Mouse (Mus musculus): Measurements from ENCODE around the gene Ciz1.

The Ciz1 gene

DNA sequence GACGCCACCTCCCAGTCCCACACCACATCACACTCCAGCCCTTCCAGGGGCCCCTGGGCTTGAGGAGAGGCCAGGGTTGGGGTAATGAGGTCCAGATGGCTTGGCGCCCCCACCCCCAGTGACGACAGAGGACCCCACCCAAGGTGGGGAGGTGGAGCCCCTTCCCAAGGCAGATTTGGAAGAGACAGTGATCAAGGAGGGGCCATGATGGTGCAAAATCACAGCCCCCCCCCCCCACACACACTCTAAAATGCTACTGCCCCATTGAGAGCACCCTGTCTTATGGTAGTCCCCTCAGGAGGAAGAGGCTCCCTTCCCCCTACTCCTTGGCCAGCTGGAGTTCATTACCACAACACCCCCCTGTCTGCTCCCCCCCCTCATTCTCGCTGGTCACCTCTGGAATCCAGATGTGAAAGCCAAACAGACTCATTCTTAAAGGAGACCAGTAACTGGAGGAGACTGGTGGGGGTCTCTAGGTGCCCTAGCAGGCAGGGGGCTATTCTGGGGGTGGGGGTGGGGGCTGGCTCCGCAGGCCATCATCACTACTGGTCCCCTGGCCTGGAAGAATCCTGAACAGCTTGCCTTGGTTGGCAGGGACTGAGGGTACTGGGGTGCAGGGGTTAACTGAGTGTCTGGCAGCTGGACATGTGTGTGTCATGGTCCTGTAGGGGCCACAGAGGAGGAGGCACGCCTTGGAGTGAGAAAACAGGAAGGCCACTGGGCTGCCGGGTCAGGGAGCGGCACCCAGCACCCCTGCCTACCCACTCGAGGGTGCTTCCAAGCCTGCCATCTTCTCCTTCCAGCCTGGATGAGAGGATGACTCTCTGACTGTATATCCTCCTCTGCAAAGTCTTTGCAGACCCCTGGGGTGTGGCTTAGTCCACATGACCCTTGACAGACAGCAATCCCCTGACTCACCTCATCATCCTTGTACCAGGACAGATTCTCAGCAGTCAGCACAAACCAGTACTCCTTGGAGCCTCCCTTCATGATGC, 32.2 kb upstream of the Ciz1 start:
- DNase-seq (ENCODE audit: low spot score in 2 of 2): no peak

- no peak for DNase-seq (ENCODE audit: low spot score in 2 of 2)
These were observed 31.4 kb upstream of the Ciz1 start for GRCm38 (mm10) chr2:32320721-32321120.

GRCm38 (mm10) chr2:32321591-32322298, 30.4 kb upstream of the Ciz1 start:
- DNase-seq (ENCODE audit: low spot score in 2 of 2): no peak

- DNase-seq (ENCODE audit: low spot score in 2 of 2): peak; percentile 72 to 80
These were observed 29.1 kb upstream of the Ciz1 start for GRCm38 (mm10) chr2:32322754-32323741.

GRCm38 (mm10) chr2:32324322-32324721, 27.8 kb upstream of the Ciz1 start:
- no peak for DNase-seq (ENCODE audit: low spot score in 2 of 2)

GRCm38 (mm10) chr2:32325342-32325741, 26.8 kb upstream of the Ciz1 start:
- no peak for DNase-seq (ENCODE audit: low spot score in 2 of 2)

- DNase-seq (ENCODE audit: low spot score in 2 of 2): no peak
These were observed 24.9 kb upstream of the Ciz1 start for GRCm38 (mm10) chr2:32327200-32327599.

DNA sequence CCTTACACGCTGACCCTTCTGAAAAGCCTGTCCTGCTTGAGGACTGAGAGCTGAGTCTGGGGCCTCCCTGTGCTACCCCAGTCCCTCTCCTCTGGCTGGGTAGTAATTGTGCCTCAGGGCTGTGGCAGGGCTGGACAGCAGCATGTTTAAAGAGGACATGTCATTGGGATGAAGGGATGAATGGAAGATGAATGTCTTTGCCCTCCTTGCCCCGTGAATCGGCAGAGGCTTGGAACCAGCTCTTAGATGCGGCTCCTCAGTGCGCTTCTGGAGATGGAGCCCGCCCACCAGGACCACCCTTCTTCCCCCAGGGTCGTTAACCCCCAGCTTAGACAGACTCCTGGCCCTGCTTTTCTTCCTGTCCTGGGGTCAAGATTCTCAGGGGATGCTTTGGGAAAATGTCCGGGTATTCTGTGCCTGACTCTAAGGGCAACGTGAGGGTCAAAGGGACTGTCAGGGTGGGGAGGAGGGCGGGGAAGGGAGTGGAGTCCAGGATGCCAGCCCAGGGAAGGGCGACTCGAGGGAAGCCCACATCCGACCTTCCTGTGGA, 23.1 kb upstream of the Ciz1 start:
- no peak for DNase-seq (ENCODE audit: low spot score in 2 of 2)

DNA sequence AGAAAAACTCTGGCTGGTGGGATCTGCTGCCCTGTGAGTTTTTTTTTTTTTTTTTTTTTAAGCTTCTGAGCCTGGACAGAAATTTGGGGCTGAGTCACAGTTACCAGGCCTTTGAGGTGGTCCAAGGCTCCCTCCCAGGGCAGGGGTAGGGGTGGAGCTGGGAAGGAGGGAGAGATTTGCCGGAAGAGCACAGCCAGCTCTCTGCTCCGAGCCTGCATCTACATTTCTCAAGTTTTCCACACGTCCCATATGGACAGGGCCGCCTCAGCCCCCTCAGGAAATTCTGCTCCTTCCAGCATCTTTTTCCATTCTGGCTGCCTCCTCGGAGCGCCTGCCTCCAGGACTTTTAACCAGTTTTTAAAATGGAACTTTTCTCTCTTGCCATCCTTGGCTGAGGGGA, 22.6 kb upstream of the Ciz1 start:
- peak in 1 of 2 experiments; percentile 39 for DNase-seq (ENCODE audit: low spot score in 2 of 2)

DNA sequence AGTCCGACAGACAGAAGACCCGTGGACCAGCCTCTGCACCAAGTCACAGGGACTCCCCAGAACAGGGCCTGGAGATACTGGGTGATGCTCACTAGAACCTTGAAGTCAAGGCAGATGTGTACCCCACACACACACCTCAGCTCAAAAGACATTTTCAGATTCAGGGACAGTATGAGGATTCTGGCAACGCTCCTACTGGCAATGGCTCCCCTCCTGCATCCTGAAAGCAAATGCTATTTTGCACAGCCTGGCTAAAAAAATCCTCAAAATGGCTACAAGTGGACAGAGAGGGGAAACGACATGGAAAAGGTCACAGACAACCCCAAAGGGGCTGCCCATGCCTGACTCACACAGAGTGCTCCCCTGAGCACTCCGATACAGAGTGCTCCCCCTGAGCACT, 20.0 kb upstream of the Ciz1 start:
- DNase-seq (ENCODE audit: low spot score in 2 of 2): peak in 1 of 2 experiments; percentile 28

- no peak for DNase-seq (ENCODE audit: low spot score in 2 of 2)
These were observed 16.2 kb upstream of the Ciz1 start for GRCm38 (mm10) chr2:32335888-32336287.

GRCm38 (mm10) chr2:32339912-32340642, 12.1 kb upstream of the Ciz1 start:
- DNase-seq (ENCODE audit: low spot score in 2 of 2): no peak

- no peak for DNase-seq (ENCODE audit: low spot score in 2 of 2)
These were observed 11.1 kb upstream of the Ciz1 start for GRCm38 (mm10) chr2:32340836-32341633.

DNA sequence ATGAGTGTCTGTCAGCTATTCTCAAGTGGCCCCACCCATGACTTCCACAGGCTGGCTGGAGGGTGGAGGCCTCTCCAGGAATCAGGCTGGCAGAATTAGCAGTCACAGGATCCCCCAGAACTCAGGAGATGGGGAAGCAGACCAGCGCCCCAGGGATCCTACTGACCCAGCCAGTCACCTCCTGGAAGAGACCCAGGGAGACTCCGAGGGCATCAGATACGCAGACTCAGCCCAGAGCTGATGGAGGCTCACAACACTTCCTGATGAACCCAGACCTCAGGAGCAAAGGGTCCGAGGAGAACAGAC, 10.5 kb upstream of the Ciz1 start:
- no peak for DNase-seq (ENCODE audit: low spot score in 2 of 2)

- DNase-seq (ENCODE audit: low spot score in 2 of 2): no peak
These were observed 10.1 kb upstream of the Ciz1 start for GRCm38 (mm10) chr2:32342039-32342438.

DNA sequence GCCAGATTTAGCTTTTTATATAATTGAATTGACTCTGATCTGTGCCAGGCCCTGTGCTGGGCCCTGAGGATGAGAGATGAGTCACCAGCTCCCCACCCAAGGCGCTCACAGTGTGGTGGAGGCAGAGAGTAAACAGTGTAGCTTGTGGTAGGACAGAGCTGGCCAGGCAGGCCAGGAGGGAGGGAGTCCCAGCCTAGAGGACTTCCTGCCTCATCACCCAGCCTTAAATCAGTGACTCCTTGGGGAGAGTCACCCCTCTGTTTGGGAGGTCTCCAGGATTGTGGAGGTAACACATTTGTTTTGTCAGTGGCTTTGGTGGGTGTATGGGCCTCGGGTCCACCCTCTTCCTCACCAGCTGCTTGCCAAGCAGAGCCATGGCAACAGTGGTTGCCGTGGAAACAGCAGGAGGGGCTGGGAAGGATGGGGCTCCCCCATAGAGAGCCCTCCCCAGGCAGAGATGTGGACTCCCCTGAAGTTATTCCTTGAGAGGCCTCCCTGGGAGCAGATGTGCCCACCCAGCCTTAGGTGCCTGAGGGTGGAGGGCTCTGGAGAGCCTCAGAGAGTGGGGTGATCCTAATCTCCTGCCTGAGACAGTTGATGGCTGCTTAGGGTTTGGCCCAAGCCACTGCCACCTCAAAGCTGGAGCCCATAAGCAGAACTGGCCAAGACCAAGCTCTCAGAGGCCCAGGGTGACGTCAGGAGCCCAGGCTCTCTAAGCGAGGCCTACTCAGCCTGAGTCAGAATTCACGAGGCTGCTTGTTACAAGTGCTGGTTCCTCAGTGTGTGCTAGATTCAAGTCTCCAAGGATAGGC, 9.4 kb upstream of the Ciz1 start:
- peak; percentile 68 to 79 for DNase-seq (ENCODE audit: low spot score in 2 of 2)

GRCm38 (mm10) chr2:32343351-32343671, 8.8 kb upstream of the Ciz1 start:
- DNase-seq (ENCODE audit: low spot score in 2 of 2): no peak

DNA sequence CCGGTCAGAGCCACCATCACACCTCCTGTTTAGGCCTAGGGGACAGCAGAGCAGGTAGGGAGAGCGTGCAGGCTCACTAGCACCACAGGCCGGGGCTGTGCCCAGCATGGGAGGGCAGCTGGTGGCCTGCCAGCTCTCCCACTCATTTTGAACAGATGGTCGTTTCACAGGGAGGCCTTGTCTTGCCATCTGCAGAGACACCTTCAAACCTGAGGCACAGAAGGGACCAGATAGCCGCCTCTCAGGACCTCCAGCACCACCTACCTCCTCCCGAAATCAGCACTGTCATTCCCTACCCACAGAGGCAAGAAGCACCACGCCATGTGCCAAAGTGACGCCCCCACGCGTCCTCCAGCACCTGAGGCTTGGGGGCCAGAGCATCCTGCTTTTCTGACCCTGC, 8.1 kb upstream of the Ciz1 start:
- no peak for DNase-seq (ENCODE audit: low spot score in 2 of 2)

GRCm38 (mm10) chr2:32344598-32345321, 7.4 kb upstream of the Ciz1 start:
- DNase-seq (ENCODE audit: low spot score in 2 of 2): no peak
